Mouse (Mus musculus): Measurements from ENCODE around the gene Dot1l. TPM values are rescaled to one million over a fixed set of nuclear protein-coding genes. Genes with fewer than 3 reads are reported as not detected.

Dot1l gene
- total and polyA plus RNA-seq, 3 experiments: 3.3 to 43.8 (median 13.3) TPM

GRCm38 (mm10) chr10:80776358-80776869 is 21.4 kb downstream of the Dot1l start:
- H3K4me1 ChIP-seq (ENCODE audit: control insufficient read depth in 1 of 2, insufficient read depth in 2 of 2): peaks cover 4 to 10% of the 10 kb centered on the region in 2 experiments; a peak in 2 of 4 replicates
- no peak for DNase-seq (ENCODE audit: extremely low read depth)

GRCm38 (mm10) chr10:80777123-80777522 is 22.1 kb downstream of the Dot1l start:
- in situ Hi-C loops (cut with MboI; ENCODE audit: low pct_ligation_motif_present, low pct_unique_long_range_greater_than_20kb, low sequenced_read_pairs): no loop called here
- no peak overlapping the region for H3K4me3 ChIP-seq (replicated peaks in 1 of 3; ENCODE audit: low read depth in 2 of 3, low read length in 2 of 3, poor library complexity in 1 of 3)
- H3K27me3 ChIP-seq (replicated peaks): no peaks in the 10 kb centered on the region
- no peak for DNase-seq (ENCODE audit: extremely low read depth)
- no peak for TF ChIP-seq TCF12 (IDR thresholded peaks at IDR 0.05; ENCODE audit: low read depth, low read length)
- TF ChIP-seq ZMIZ1 (IDR thresholded peaks at IDR 0.05; ENCODE audit: low read depth, low read length): no peak
- no peak for TF ChIP-seq UBTF (IDR thresholded peaks at IDR 0.05; ENCODE audit: low read depth, low read length)
- TF ChIP-seq SIN3A (IDR thresholded peaks at IDR 0.05; ENCODE audit: low read length): no peak
- no peak for TF ChIP-seq RAD21 (IDR thresholded peaks at IDR 0.05; ENCODE audit: low read depth, low read length)
- TF ChIP-seq CHD2 (IDR thresholded peaks at IDR 0.05; ENCODE audit: low read length): no peak
- TF ChIP-seq NELFE (IDR thresholded peaks at IDR 0.05; ENCODE audit: low read depth, low read length): no peak
- TF ChIP-seq CHD1 (IDR thresholded peaks at IDR 0.05; ENCODE audit: low read depth, low read length): no peak
- TF ChIP-seq ETS1 (conservative IDR thresholded peaks at IDR 0.05; ENCODE audit: low read depth, low read length): no peak
- no peak for TF ChIP-seq POLR2AphosphoS2 (IDR thresholded peaks at IDR 0.05; ENCODE audit: low read depth, low read length)
- TF ChIP-seq MEF2A (IDR thresholded peaks at IDR 0.05; ENCODE audit: borderline replicate concordance, low read depth, low read length): no peak
- no peak for TF ChIP-seq JUN (IDR thresholded peaks at IDR 0.05; ENCODE audit: insufficient read depth, low read depth, low read length)
- H3K4me1 ChIP-seq (ENCODE audit: control insufficient read depth in 1 of 2, insufficient read depth in 2 of 2): peaks cover 4 to 10% of the 10 kb centered on the region in 2 experiments; a peak in 2 of 4 replicates
- peaks cover 89 to 100% of the 10 kb centered on the region in 2 experiments for H3K36me3 ChIP-seq (replicated peaks in 1 of 2; ENCODE audit: control insufficient read depth in 1 of 2, insufficient read depth in 1 of 2, low read length in 1 of 2)
- H3K4me2 ChIP-seq (ENCODE audit: insufficient read depth, low read depth, poor library complexity, severe bottlenecking): no peak overlapping the region
- H3K79me2 ChIP-seq (replicated peaks; ENCODE audit: control insufficient read depth, extremely low read depth, insufficient read depth, poor library complexity, severe bottlenecking): no peaks in the 10 kb centered on the region
- H3K27ac ChIP-seq (ENCODE audit: insufficient read depth, low read depth): no peak overlapping the region
- no peaks in the 10 kb centered on the region for H3K9me3 ChIP-seq (replicated peaks; ENCODE audit: low read length)
- H3K9ac ChIP-seq (ENCODE audit: insufficient read depth, low read depth): no peak overlapping the region
- dilution Hi-C loops (cut with MboI; ENCODE audit: extremely low pct_ligation_motif_present, extremely low pct_unique_long_range_greater_than_20kb, low sequenced_read_pairs): no loop called here

More at GRCm38 (mm10) chr10:80776358-80776869, 21.4 kb downstream of the Dot1l start:
- peaks cover 89 to 100% of the 10 kb centered on the region in 2 experiments for H3K36me3 ChIP-seq (replicated peaks in 1 of 2; ENCODE audit: control insufficient read depth in 1 of 2, insufficient read depth in 1 of 2, low read length in 1 of 2)
- H3K27ac ChIP-seq (ENCODE audit: insufficient read depth, low read depth): no peak overlapping the region
- no peaks in the 10 kb centered on the region for H3K79me2 ChIP-seq (replicated peaks; ENCODE audit: control insufficient read depth, extremely low read depth, insufficient read depth, poor library complexity, severe bottlenecking)
- no peak overlapping the region for H3K4me2 ChIP-seq (ENCODE audit: insufficient read depth, low read depth, poor library complexity, severe bottlenecking)
- no peaks in the 10 kb centered on the region for H3K27me3 ChIP-seq (replicated peaks)
- TF ChIP-seq TBP (conservative IDR thresholded peaks at IDR 0.05; ENCODE audit: low read depth, low read length): no peak
- TF ChIP-seq MAZ (IDR thresholded peaks at IDR 0.05; ENCODE audit: low read depth, low read length): no peak
- TF ChIP-seq CTCF (conservative IDR thresholded peaks at IDR 0.05 in 1 of 2, IDR thresholded peaks at IDR 0.05 in 1 of 2; ENCODE audit: low read depth in 2 of 2, low read length in 2 of 2): no peak
- no peak for TF ChIP-seq UBTF (IDR thresholded peaks at IDR 0.05; ENCODE audit: low read depth, low read length)
- TF ChIP-seq MXI1 (IDR thresholded peaks at IDR 0.05; ENCODE audit: low read depth, low read length): no peak
- no peak for TF ChIP-seq JUND (conservative IDR thresholded peaks at IDR 0.05; ENCODE audit: low read depth, low read length)
- TF ChIP-seq ZMIZ1 (IDR thresholded peaks at IDR 0.05; ENCODE audit: low read depth, low read length): no peak
- no peak for TF ChIP-seq MAX (IDR thresholded peaks at IDR 0.05; ENCODE audit: low read length)
- no peak for TF ChIP-seq POLR2A (IDR thresholded peaks at IDR 0.05; ENCODE audit: low read depth, low read length)
- no peak for TF ChIP-seq USF1 (IDR thresholded peaks at IDR 0.05; ENCODE audit: low read depth, low read length)
- TF ChIP-seq GABPA (IDR thresholded peaks at IDR 0.05; ENCODE audit: insufficient replicate concordance, low read depth, low read length): no peak
- TF ChIP-seq RAD21 (IDR thresholded peaks at IDR 0.05; ENCODE audit: low read depth, low read length): no peak
- no peaks in the 10 kb centered on the region for H3K9me3 ChIP-seq (replicated peaks; ENCODE audit: low read length)
- H3K4me3 ChIP-seq (replicated peaks in 1 of 3; ENCODE audit: low read depth in 2 of 3, low read length in 2 of 3, poor library complexity in 1 of 3): no peak overlapping the region
- dilution Hi-C loops (cut with MboI; ENCODE audit: extremely low pct_ligation_motif_present, extremely low pct_unique_long_range_greater_than_20kb, low sequenced_read_pairs): no loop called here
- no peak overlapping the region for H3K9ac ChIP-seq (ENCODE audit: insufficient read depth, low read depth)
- in situ Hi-C loops (cut with MboI; ENCODE audit: low pct_ligation_motif_present, low pct_unique_long_range_greater_than_20kb, low sequenced_read_pairs): no loop called here
